Mouse (Mus musculus): ENCODE results near the gene Csnk1d.

Gene Csnk1d

DNA sequence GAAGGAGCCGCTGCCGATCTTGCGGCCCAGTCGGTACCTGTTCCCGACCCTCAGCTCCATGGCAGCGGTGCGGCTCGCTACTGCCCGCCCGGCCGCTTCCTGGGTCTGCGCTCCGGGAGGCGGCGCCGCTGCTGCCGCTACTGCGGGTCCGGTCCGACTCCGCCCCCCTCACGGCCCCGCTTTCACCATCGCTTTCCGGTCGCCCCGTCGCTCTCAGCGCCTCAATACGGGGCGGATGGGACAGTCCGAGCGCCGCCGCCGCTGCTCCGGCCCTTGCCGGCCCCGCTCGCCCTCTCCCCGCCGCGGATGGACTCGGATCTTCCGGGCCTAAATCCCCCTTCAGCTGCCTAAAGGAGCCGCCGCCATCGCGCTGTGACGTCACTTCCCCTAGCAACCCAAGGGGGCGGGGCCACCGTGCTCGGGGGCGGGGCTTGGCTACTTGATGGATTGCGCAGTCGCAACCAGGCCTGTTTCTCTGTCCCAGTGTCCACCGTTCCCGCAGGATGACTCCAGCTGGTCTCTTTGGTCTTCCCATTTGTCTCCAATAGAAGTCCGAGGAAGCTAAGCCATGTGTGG, at the start of gene Csnk1d:
Gene Csnk1d (minus strand): TSS at position 380 of the 576 bp plus-strand sequence.
- peak; percentile 92 for DNase-seq (ENCODE audit: low read depth, low spot score)

DNA sequence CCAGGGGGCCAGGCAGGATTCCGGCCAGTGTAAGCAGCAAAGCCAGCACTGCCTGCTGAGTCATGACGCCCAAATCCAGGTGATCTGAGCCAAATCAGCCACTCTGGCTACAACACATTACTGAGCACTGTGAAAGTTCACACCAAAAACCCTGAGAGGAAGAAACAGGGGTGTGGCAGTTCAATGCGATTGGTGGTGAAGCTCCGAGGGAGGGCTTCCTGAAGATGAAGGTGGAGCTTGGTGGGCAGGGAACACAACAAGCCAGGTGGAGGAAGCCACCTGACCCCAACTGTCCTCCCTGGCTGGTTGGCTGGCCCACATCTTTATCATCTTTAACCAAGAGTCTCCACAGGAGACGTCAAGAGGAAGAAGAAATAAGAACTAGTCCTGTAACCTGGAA, 48.2 kb upstream of the Csnk1d start, which contains the start of gene Cd7:
Gene Cd7 (minus strand): TSS at position 117 of the 400 bp plus-strand sequence.
- no peak for DNase-seq (ENCODE audit: low read depth, low spot score)

DNA sequence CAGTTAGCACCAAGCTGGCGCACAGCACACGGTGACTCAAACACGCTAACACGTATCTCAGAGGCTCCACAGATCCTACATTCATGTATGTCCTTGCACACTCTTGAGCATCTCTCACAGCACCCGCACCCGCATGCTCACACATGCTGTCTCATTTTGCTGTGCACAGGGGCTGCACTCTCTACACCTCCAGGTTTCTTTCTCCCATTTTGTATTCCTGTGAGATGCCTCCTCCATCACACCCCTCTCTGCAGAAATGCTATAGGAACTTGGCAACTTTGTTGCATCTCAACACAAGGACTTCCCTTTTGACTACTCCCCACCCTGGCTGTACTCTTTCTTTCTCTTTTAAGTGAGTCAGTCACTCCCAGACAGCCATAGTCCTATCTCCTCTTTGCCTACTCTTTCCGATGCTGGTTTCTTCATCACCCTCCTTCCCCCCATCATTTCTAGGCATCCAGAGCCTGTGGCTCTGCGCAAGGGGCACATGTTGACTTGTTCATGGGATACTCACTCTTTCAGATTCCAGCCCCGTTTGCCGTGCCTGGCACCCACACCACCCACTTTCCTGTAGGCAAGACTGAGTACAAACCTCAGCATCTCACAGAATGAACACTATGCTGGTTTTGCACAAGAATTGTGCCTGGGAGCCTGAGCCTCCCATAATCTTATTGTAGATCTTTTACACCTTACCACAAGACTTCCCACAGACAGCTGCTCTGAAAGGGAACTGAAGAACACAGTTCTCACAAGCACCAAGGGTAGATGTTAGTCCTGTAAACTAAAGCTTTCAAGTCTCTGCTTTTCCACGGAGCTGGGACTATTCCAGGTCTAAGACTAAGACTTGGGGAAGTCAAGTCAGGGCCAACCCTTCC, 47.5 kb upstream of the Csnk1d start:
- no peak for DNase-seq (ENCODE audit: low read depth, low spot score)

DNA sequence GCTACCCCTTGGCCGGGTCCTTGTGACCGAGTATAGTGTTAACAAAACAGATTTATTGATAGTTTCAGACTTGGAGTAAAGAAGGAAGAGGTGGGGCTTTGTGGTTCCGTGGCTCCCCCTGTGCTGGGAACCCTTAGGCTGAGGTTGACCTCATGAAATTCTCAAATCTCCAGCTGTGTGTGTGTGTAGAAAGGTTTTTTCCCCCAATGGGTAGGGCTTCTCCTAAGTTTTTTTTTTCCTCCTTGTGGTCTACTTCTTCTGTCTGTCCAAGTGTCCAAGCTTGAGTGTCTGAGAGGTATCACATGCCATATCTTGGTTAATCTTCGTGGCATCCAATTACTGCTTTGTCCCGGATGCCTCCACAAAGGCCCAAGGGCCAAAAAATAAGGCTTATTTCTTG, 42.0 kb upstream of the Csnk1d start:
- no peak for DNase-seq (ENCODE audit: low read depth, low spot score)

DNA sequence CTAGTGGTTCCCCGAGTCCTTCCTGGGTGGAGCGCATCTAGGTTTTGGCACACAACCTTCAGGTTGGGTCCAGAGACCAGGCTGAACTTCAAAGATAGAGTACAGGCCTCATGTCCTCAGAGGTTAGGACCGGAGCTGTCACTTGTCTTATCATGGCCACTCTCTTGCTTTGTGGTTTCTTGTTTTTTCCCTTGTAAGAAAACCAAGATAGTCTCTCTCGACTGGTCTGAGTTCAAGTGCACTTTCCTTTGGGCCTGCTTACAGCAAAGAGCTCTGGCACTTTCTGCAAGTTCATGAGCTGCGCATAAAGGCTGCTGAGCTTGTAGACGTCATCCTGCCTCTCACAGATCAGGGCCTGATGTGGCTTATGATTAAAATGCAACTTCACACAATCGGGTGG, 36.1 kb upstream of the Csnk1d start:
- no peak for DNase-seq (ENCODE audit: low read depth, low spot score)

DNA sequence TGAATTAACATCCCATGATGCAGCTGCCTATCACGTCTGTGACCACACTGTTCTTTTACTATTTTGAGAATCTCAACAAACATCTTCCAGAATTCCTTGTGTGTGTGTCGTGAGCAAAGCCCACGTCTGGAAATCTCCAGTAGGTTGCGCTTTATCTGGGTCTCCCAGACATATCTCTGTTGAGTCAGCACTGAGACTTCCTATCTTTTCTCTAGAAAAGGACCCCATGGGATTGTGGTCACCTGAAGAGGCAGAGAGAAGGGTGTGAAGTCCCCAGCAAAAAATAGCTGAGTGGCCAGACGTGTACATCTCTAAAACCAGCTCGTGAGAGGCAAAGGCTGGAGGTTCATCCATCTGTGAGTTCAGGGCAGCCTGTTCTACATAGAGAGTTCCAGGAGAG, 33.0 kb upstream of the Csnk1d start:
- DNase-seq (ENCODE audit: low read depth, low spot score) = no peak

DNA sequence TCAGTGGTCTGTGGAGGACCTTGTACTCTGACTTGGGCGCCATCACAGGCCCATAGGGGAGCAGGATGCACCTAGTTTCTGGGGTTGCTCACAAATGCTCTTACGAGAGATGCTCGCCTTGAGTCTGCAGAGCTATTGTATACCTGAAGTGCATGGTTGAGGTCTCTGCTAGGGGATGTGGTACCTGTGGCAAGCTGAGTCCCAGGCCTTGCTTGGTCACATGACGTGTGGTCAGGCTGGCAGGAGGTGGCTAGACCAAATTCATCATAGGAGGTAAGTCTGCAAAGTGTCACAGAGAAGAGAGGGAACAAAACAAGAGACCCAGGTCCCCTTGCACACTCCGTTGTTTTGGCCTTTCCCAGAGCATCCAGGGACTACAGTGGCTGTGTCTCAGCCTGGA, 28.4 kb upstream of the Csnk1d start:
- DNase-seq (ENCODE audit: low read depth, low spot score) = no peak

DNA sequence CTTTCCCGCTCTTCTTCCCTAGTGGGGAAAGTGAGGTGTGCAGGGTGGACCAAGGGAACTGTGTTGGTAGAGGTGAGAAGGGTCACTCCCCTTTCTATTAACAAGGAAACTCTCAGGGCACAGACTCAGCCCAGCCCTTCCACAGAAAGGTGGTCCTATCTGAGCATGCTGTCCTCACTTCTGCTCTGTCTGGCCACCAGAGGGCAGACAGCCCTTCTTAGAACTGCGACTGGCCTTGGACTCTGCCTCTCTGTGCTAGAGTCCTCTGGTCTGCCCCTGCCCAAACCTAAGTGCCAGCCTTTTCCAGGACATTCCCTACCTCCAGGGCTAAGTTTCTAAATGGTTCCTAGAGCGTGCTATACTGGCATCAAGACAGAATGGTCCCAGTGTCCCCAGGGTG, 26.6 kb upstream of the Csnk1d start:
- DNase-seq (ENCODE audit: low read depth, low spot score) = peak; percentile 64

DNA sequence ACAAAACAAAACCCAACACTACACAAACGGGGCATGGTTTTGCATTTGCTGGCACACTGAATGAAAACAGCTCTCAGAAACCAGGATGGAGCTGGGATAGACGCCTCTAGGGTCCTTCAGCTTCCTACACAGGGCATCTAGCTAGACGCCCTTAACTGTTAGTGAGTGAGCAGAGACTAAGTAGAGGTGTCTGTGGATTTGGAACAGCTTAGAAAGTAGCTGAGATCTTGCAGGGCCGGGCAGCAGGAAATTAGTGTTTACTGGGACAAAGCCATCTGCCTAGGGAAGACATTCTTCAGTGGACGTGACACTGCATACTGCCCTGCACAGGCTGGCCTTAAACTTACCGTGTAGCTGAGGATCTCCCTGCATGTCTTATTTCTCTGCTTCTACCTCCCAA, 24.3 kb upstream of the Csnk1d start:
- DNase-seq (ENCODE audit: low read depth, low spot score) = no peak

DNA sequence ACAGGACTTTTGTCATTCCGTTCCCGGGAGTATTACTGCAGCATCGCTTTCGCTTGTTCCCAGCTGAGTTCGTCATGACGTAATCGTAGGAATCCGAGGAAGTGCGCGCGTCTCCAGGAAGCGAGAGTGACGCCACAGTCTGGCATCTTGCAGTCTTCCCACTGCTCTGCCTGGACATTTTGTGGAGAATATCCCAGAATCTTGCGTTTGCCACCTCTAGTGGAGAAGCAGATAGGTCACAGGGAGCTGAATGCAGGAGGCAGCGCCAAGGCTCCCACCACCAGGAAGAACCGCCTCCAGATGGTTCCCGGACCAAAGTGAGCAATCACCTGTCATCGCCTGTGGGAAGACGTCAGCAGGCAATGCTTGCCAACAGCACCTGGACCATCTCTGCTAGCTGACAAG, 23.8 kb upstream of the Csnk1d start:
- peak; percentile 13 for DNase-seq (ENCODE audit: low read depth, low spot score)

DNA sequence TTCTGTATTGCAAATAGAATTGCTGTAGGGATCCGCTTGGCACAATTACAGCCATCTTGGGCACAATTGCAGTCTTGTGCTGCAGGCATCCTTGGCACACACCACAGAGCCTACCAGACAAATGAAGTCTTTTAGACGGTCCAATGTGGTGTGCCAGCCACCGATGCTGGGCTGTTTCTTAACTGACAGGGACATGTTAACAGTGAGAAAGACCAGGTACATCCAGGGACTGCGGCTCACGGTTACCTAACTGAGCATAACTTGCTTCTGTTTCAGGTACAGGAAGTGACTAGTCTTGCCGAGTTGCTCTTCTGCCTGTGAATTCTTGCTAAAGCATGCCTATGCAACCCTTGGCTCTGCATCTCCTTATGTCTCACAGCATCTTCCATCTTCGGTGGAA, 22.5 kb upstream of the Csnk1d start:
- DNase-seq (ENCODE audit: low read depth, low spot score) = no peak

DNA sequence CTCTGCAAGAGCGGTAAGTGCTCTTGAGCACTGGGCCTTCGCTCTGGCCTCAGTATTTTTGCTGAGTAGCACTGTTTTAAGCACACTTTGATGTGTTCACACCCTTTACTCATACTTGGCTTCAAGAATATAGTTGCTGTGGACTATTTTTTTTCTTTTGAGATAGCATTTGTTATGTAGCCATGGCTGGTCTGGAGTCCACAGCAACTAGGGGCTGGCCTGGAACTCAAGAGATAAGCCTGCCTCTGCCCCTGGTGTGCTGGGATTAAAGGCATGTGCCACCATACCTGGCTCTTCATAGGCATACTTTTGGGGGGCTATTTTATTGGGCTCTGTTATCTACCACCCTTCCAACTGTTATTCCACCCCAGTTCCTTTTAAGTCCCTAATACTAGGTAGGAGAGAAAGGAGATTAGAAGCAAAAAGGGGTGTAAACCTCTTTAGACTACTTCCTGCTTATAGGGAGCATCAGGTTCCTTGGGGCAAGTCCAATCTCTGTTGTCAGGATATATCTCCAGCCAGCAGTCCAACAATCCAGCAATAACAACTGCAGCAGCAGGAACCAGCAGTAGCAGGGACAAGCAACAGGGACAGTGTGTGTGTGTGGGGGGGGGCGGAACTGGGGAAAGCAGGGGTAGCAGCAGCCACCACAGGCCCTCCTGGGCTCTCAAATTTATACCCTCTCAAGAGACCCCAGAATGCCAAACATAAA, 19.1 kb upstream of the Csnk1d start:
- no peak for DNase-seq (ENCODE audit: low read depth, low spot score)

DNA sequence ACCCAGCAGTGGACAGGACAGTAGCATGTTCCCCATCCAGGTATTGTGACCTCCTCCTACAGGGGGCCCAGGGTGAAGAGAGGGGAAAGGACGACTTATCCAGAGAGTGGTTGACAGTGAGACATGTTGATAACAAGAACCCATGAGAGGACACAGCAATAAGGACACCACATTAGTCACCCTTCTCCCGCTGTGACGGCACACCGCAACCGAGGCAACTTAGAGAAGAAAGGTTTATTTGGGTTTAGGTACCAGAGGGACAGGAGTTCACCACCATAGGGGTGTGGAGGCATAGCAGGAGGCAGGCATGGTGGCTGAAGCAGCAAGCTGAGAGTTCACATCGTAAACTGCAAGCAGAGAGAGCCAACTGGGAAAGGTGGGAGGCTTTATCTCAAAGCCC, 15.1 kb upstream of the Csnk1d start:
- DNase-seq (ENCODE audit: low read depth, low spot score) = no peak

DNA sequence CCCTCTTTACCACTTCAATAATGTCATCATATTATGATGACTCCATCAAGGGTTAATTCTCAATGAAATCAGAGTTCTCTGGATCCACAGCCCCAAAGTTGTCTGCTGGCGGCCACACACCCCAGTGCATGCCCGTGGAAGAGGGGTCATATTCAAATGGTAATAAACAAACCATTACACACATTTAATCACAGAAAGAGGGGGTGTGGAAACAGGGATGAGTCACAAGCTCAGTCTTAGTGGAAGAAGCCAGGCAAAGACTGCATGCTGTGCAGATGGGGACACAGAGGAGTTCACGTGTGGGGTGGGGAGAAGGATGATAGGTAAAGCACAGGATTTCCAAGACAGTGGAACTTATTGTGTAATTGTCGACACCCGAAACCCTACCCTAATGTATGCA, 13.2 kb upstream of the Csnk1d start:
- no peak for DNase-seq (ENCODE audit: low read depth, low spot score)

DNA sequence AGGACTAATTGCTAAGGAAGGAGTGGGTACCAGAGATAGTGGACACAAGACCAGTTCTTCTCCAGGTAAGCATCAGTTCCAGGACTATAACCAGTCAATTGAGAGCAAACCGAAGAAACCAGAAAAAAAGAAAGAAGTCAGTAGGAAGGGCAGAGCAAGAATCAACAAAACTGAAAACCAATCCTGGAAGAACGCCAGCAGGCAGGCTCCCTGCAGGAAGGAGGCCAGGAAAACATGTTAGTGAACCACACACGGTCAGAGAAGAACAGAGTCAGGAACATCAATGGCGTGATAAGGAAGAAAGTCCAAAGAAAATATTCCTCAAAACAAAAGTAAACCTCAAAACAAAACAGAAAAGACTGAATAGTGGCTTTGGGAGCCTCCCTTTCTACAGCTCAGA, 10.8 kb upstream of the Csnk1d start:
- DNase-seq (ENCODE audit: low read depth, low spot score) = no peak

DNA sequence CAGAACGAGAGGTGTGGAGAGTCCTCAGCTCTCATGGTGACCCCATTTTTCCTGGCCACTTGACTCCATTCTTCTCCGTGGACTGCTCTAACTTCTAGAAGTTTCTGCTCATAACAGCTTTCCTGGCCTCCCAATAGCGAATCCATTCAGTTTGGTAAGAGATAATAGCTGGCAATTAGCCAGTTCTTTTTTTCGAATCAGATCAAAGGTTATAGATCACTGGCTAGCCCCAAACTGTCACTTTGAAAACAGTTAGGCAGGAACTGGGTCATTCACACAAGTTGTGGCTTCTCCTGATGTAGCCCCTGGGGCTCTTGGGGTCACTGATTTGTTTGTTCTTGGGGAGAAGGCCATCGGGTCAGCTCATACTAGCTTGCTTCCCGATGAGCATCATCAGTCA, 3.6 kb upstream of the Csnk1d start:
- no peak for DNase-seq (ENCODE audit: low read depth, low spot score)

DNA sequence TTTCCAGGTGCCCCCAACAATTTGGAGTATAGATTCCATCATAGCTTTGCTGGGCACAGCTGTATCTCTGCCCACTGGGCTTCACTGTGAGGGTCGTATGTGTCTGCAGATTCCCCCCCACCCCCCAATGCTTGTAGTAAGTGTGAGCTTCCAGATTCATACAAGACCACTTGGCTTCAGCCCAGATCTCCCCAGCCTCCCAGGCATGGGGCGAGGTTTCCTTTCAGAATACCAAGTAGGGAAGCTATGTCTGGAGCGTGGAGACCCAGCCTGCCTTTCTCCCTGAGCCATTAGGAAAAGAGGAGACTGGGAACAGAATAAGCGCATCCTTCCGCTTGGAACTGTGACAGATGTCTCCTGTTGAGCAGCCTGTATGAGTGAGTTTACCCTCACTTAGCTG, 2.5 kb upstream of the Csnk1d start:
- no peak for DNase-seq (ENCODE audit: low read depth, low spot score)

DNA sequence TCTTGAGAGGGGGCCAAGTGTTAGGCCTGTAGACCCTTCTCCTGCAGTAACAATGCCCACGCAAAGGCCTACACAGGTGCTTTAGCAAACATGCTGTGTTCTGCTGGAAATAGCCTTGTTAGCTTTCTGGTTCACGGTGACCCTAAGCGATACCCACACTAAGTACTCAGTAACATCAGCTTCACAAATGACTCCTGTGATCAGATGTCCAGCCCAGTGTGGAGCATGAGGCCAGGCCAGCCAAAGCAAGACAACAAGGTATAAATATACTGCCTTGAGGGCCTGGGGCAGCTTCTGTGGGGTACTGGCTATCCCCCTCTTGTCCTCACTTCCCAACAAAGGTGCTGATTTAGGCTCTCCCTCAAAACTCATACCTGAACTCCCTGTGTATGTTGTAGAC, 1.9 kb upstream of the Csnk1d start:
- no peak for DNase-seq (ENCODE audit: low read depth, low spot score)

DNA sequence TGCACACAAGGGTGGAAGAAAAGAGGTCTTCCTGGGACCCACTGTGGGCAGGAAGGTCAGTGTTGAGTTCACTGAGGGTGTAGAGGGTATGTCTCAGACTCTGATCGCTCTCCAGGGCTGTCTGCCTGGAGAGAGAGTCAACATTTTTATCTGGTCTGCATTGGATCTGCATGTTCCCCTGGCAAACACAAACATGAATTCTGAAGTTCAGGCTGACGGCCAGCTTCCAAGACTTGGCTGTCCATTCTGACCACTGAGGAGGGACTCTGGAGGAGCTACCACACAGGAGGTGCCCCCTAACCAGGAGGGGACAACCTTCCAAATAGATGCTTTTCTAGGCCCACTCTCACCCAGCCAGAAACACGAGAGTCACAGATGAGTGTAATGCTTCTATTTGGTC, 661 bp upstream of the Csnk1d start:
- DNase-seq (ENCODE audit: low read depth, low spot score) = no peak

DNA sequence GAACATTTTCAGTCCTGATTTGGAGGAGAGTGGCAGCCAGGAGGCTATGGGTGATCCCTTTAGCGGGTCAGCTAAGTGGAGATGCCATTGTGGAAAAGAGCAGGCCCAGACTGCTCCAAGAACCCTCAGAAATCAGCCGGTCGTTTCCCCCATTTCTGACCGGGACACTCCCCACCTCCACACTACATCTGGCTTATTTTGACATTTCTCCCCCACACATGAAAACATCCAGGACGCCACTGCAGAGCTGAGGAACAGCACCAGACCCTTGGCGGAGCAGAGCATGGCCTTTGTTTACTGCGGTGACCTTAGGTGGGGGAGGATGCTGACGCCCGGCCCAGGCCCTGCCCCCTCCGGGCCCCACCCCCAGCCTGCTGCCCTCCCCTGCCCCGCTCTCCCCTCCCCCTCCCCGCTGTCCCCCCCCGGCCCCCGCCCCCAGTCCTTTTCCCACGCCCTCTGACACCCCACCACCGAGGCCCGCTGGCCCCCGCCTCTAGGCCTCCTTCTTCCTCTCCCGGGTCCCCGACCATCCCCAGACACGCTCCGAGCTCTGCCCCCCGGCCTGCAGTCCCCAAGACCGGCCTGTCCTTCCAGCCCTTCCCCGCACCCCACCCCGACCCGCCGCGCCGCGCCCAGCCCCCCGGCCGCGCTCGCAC, 876 bp downstream of the Csnk1d start:
- DNase-seq (ENCODE audit: low read depth, low spot score) = peak; percentile 45

DNA sequence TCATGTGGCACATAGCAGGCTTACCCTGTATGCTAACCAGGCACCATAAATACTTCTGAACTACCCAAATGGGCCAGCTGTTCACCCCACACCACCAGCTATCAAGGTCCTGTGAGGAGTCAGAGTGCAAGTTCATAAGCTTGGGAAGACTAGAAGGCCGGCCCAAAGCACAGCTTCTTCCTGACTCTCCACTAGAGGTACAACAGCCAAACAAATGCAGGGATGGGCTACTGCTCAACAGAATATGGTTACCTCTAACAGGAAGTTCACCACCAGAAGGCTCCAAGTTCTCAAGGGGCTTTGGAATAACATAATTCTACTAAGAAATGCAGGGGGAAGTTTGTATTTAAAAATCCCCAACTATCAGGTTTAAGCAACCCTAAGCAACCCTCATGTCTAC, 1.6 kb downstream of the Csnk1d start:
- DNase-seq (ENCODE audit: low read depth, low spot score) = no peak

DNA sequence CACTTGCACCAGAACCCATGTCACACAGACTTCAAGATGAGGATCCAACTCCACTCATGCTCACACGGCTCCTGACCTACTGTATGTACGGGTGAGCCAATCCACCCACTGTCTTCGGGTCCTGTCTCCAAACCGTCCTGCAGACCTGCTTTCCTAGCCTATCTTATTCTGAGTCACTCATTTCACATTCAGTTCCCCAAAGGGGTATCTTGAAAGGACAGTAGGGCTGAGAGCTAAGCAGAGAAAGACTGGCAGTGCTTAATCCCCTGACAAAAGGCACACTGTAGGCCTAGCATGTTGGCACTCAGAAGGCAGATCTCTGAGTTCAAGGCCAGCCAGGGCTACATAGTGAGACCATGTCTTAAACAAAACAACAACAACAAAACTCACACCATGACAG, 2.7 kb downstream of the Csnk1d start:
- no peak for DNase-seq (ENCODE audit: low read depth, low spot score)
